Mouse (Mus musculus): ENCODE measurements around the gene Mrpl28. TPM values are rescaled to one million over a fixed set of nuclear protein-coding genes. Genes with fewer than 3 reads are reported as not detected.
"Not testable (repeated sequence)": the region's sequence is repeated elsewhere in the genome, so short reads cannot be mapped to it uniquely, and the experiment has no call there.

Gene Mrpl28
- total and polyA plus RNA-seq, 2 experiments from 2014 or later: 222 to 275 TPM

DNA sequence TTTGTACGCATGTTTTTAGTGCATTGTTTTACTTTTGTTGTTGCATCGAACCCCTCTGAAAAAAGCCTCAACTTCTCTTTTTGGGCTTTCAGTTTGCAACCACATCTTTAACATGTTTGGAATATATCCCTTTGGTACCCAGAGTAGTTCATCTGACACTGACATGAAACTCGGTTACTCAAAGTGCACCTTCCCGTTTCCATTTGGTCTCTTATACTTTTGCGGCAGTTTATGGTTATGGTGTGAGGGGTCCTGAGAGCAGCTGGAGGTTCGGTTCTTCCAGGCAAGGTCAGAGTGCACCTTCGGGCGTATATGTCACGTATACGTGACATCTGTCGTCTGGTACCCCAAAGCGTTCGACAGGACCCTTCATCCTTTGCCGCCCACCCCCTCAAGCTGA is 10.5 kb upstream of the Mrpl28 start:
- no peak overlapping the region for H3K27ac ChIP-seq (ENCODE audit: low read depth)
- peak overlapping the region; percentile 94 for H3K4me2 ChIP-seq (ENCODE audit: low read depth, low read length)
- peak overlapping the region; percentile 54 for H3K4me3 ChIP-seq (ENCODE audit: low read depth, low read length)
- WGBS: 20% methylated on average over 14 of the region's 14 CpGs
- TF ChIP-seq CTCF (IDR thresholded peaks at IDR 0.05; ENCODE audit: low read depth) (no peak), EP300 (IDR thresholded peaks at IDR 0.05; ENCODE audit: low read depth) (no peak)
- H3K9ac ChIP-seq (replicated peaks; ENCODE audit: low read depth, low read length): no peak overlapping the region
- H3K9me3 ChIP-seq (replicated peaks; ENCODE audit: control insufficient read depth, low read length): no peaks in the 10 kb centered on the region
- H3K36me3 ChIP-seq (replicated peaks; ENCODE audit: control insufficient read depth, insufficient read depth, low read length): no peaks in the 10 kb centered on the region
- peaks cover 77% of the 10 kb centered on the region for H3K27me3 ChIP-seq (ENCODE audit: control insufficient read depth, insufficient read depth, low read length)
- H3K4me1 ChIP-seq (ENCODE audit: control insufficient read depth, insufficient read depth): 0 out of 2 replicates have a peak, but pooled peaks cover 7% of the 10 kb centered on the region
- DNase-seq (ENCODE audit: low spot score) (no peak), ATAC-seq (ENCODE audit: insufficient read depth, low read depth) (no peak)

DNA sequence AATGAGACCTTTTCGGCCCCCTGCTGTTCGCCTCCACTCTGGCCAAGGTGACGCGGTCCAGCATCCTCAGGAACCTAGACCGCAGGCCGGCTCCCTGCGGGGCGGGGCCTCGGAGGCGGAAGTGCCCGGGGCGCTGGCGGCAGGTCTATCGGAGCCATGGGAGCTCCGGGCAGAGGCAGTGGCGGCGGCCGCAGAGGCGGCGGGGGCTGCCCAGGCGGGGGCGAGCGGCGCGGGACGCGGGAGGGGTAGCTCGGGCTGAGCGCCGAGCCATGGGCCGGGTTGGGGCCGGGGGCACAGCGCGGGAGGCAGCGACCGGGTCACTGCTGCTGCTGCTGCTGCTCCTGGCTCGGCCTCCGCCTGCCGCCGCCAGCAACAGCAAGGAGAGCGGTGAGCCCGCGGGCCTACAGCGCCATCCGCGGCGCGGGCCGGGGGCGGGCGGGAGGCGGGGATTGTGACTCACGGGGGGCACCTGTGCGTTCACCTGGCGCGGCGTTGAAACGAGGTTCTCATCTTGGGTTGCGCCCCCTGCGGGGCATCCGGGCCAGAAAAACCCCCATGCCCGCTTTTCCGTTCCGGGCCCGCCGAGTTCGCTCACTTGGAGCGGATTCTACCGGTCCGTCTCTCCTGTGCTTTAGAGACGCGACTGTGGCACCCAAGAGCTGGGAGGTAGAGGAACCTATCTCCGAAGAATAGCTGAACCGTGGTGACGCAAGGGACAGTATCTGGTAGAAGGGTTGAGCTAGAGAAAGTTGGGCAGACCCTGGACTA is 9.9 kb upstream of the Mrpl28 start, which contains the start of gene Tmem8:
Gene Tmem8, plus strand, starts transcription at position 119 of the 768 bp plus-strand sequence.
- H3K4me2 ChIP-seq (ENCODE audit: low read depth, low read length): peak within 1 kb of the TSS; percentile 94
- H3K4me3 ChIP-seq (ENCODE audit: low read depth, low read length): peak within 1 kb of the TSS; percentile 54
- H3K36me3 ChIP-seq (replicated peaks; ENCODE audit: control insufficient read depth, insufficient read depth, low read length): no peaks in the 10 kb centered on the region
- TF ChIP-seq CTCF (IDR thresholded peaks at IDR 0.05; ENCODE audit: low read depth): no peak
- no peak for TF ChIP-seq EP300 (IDR thresholded peaks at IDR 0.05; ENCODE audit: low read depth)
- H3K9me3 ChIP-seq (replicated peaks; ENCODE audit: control insufficient read depth, low read length): no peaks in the 10 kb centered on the region
- DNase-seq (ENCODE audit: low spot score) (peak; percentile 23), ATAC-seq (ENCODE audit: insufficient read depth, low read depth) (peak; percentile 70; the same call in 1 of the 2 replicates)
- WGBS: under 1% methylated on average over 72 of the region's 75 CpGs
- 0 out of 2 replicates have a peak, but pooled peaks cover 7% of the 10 kb centered on the region for H3K4me1 ChIP-seq (ENCODE audit: control insufficient read depth, insufficient read depth)
- H3K9ac ChIP-seq (replicated peaks; ENCODE audit: low read depth, low read length): peak within 1 kb of the TSS; percentile 49
- H3K27me3 ChIP-seq (ENCODE audit: control insufficient read depth, insufficient read depth, low read length): peaks cover 83% of the 10 kb centered on the region
- no peak within 1 kb of the TSS for H3K27ac ChIP-seq (ENCODE audit: low read depth)

DNA sequence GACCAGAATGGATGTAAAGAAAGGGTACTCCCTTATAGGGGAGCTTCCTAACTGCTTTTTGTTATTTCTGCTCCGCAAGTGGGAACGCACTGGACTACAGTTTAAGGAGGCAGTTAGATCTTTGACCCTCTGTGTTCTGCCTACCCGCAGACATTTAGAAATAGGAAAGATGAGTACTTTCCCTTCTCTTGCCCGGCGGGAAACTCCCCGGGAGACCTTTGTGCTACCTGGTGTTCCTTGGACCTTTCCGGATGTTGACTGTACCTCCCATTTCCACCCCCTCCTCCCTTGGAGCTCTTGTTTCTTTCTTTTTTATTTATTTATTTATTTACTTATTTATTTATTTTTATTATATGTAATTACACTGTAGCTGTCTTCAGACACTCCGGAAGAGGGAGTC is 9.2 kb upstream of the Mrpl28 start:
- TF ChIP-seq EP300 (IDR thresholded peaks at IDR 0.05; ENCODE audit: low read depth) (no peak), CTCF (IDR thresholded peaks at IDR 0.05; ENCODE audit: low read depth) (no peak)
- Histone ChIP-seq H3K9me3 (replicated peaks; ENCODE audit: control insufficient read depth, low read length) (no peaks in the 10 kb centered on the region), H3K9ac (replicated peaks; ENCODE audit: low read depth, low read length) (no peak overlapping the region), H3K4me1 (ENCODE audit: control insufficient read depth, insufficient read depth) (0 out of 2 replicates have a peak, but pooled peaks cover 7% of the 10 kb centered on the region), H3K4me2 (ENCODE audit: low read depth, low read length) (peak overlapping the region; percentile 94), H3K27ac (ENCODE audit: low read depth) (no peak overlapping the region), H3K36me3 (replicated peaks; ENCODE audit: control insufficient read depth, insufficient read depth, low read length) (no peaks in the 10 kb centered on the region), H3K4me3 (ENCODE audit: low read depth, low read length) (peak overlapping the region; percentile 54), H3K27me3 (ENCODE audit: control insufficient read depth, insufficient read depth, low read length) (peaks cover 86% of the 10 kb centered on the region)
- WGBS: 13% methylated on average over 8 of the region's 8 CpGs
- DNase-seq (ENCODE audit: low spot score) (no peak), ATAC-seq (ENCODE audit: insufficient read depth, low read depth) (no peak)

DNA sequence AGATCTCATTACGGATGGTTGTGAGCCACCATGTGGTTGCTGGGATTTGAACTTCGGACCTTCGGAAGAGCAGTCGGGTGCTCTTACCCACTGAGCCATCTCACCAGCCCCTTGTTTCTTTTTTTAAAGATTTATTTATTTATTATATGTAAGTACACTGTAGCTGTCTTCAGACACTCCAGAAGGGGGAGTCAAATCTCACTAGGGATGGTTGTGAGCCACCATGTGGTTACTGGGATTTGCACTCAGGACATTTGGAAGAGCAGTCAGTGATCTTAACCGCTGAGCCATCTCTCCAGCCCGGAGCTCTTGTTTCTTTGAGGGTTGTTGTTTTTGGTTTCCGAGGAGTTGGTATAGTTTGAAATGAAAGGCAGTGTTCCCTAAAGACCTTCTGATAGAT is 8.8 kb upstream of the Mrpl28 start:
- DNase-seq (ENCODE audit: low spot score); ATAC-seq (ENCODE audit: insufficient read depth, low read depth); H3K9me3 ChIP-seq (replicated peaks; ENCODE audit: control insufficient read depth, low read length); H3K4me3 ChIP-seq (ENCODE audit: low read depth, low read length); H3K4me1 ChIP-seq (ENCODE audit: control insufficient read depth, insufficient read depth); H3K4me2 ChIP-seq (ENCODE audit: low read depth, low read length); H3K9ac ChIP-seq (replicated peaks; ENCODE audit: low read depth, low read length); H3K27ac ChIP-seq (ENCODE audit: low read depth); H3K36me3 ChIP-seq (replicated peaks; ENCODE audit: control insufficient read depth, insufficient read depth, low read length): not testable (repeated sequence)
- H3K27me3 ChIP-seq (ENCODE audit: control insufficient read depth, insufficient read depth, low read length): peaks cover 90% of the 10 kb centered on the region
- WGBS: 58% methylated on average over 7 of the region's 7 CpGs

DNA sequence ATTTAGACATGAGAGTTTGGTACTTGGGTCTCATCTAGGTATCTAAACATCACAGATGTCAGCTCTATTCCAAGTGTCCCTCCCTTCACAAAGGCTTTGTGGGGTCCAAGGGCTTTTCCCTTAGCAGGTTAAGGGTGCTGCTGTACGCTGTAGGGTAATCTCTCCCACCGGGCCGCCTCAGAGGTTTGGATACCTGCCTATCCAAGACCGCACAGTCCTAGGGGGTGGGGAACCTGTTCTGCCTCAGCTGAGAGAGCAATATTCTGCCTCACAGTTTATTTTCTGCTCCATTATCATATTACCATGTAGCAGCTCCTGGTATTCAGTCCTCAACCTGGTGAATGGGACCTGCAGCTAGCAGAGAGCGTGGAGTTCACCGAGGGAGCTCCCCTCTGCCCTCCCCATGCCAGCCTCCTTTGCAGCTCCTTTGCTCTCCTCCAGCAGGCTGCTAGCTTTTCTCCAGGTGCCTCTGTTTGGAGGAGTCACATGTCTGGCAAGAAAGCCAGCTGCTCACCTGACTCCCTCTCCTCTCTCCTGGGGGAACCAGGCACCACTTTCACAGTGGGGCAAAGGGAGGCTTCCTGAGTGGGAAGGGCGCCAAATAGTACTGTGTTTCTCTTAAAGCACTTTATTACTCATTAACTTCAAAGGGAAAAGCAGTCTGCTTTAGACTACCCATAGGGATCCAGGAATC is 7.9 kb upstream of the Mrpl28 start:
- DNase-seq (ENCODE audit: low spot score) (no peak), ATAC-seq (ENCODE audit: insufficient read depth, low read depth) (no peak)
- 76% methylated on average over 7 of the region's 7 CpGs for WGBS
- H3K4me2 ChIP-seq (ENCODE audit: low read depth, low read length): no peak overlapping the region
- no peak overlapping the region for H3K9ac ChIP-seq (replicated peaks; ENCODE audit: low read depth, low read length)
- TF ChIP-seq EP300 (IDR thresholded peaks at IDR 0.05; ENCODE audit: low read depth) (no peak), CTCF (IDR thresholded peaks at IDR 0.05; ENCODE audit: low read depth) (no peak)
- H3K9me3 ChIP-seq (replicated peaks; ENCODE audit: control insufficient read depth, low read length): no peaks in the 10 kb centered on the region
- no peak overlapping the region for H3K4me3 ChIP-seq (ENCODE audit: low read depth, low read length)
- no peaks in the 10 kb centered on the region for H3K36me3 ChIP-seq (replicated peaks; ENCODE audit: control insufficient read depth, insufficient read depth, low read length)
- H3K27ac ChIP-seq (ENCODE audit: low read depth): no peak overlapping the region
- peaks cover 87% of the 10 kb centered on the region for H3K27me3 ChIP-seq (ENCODE audit: control insufficient read depth, insufficient read depth, low read length)
- H3K4me1 ChIP-seq (ENCODE audit: control insufficient read depth, insufficient read depth): 0 out of 2 replicates have a peak, but pooled peaks cover 7% of the 10 kb centered on the region
